Mouse (Mus musculus) E14TG2a.4 (cell line): ENCODE data around the gene Pcbp2.

Experiments
- CTCF ChIP-seq: conservative IDR thresholded peaks from 2 replicates; pipeline ENCODE4 v1.5.1; 2014; ENCODE audit warnings: low read length
- NANOG ChIP-seq: IDR thresholded peaks from 2 replicates; pipeline ENCODE4 v1.6.1; 2014; ENCODE audit warnings: borderline replicate concordance, low read length, mixed read lengths
- POU5F1 ChIP-seq: IDR thresholded peaks from 2 replicates; pipeline ENCODE4 v1.6.1; 2014; ENCODE audit warnings: low read length, borderline replicate concordance

DNA sequence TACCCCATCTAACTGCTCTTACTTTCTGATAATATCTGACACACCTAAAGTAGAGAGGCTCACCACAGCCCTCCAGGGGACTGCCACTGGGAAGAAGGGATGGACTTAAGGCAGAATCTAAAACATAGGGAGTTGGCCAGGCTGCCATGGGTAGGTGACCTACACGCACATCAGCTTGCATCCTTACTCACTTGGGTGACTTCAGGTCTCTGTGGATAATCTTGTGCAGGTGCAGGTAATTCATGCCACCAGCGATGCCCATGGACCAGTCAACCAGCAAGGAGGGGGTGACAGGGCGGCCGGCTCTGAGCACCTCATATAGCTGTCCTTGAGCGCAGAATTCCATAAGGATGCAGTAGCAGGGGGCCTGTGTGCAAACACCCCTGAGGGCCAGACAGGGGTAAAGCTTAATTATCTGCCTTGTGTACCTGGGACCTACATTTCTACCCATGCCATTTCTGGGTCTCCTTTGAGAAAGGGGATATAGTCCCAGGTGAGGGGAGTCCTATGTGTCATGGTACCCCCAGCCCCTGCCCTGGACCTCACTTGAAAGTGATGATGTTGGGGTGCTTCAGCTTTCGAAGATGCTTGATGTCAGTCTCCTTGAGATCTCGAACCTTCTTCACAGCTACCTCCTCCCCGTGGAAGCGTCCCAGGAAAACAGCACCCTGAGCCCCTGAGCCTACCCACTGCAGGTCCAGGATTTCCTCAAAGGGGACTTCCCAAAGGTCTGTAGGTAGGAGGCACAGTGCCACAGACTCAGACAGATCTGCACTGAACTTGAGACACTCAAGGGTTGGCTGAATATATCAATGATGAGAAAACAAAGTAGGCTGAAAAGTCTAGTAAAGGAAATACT, 33.8 kb downstream of the Pcbp2 start:
- no peak for TF ChIP-seq POU5F1
- TF ChIP-seq CTCF, result no peak
- no peak for TF ChIP-seq NANOG
